Mouse (Mus musculus) heart, embryonic 10.5 days (tissue): Measurements from ENCODE around the gene Arpc1a. TPM values are rescaled to one million over a fixed set of nuclear protein-coding genes. Genes with fewer than 3 reads are reported as not detected.
A peak's percentile ranks its signal among the peaks of the same experiment; 100 is the strongest.
"Not testable (repeated sequence)": the region's sequence is repeated elsewhere in the genome, so short reads cannot be mapped to it uniquely, and the experiment has no call there.

Experiments used
- DNase-seq: peaks from one replicate; pipeline ENCODE4 v3.0.0-alpha.2; 2017; ENCODE audit warnings: low spot score
- H3K27ac ChIP-seq: fragments of 300-500 bp; sonication (generic); 2 replicates; pipeline ENCODE4 v1.5.1; 2016; ENCODE audit warnings: mild to moderate bottlenecking
- H3K27me3 ChIP-seq: fragments of 300-500 bp; sonication (generic); 2 replicates; pipeline ENCODE4 v1.6.1; 2016; ENCODE audit warnings: mild to moderate bottlenecking; ENCODE audit not compliant: poor library complexity, insufficient read depth, severe bottlenecking
- H3K36me3 ChIP-seq: fragments of 300-500 bp; sonication (generic); 2 replicates; pipeline ENCODE4 v1.6.1; 2016; ENCODE audit warnings: mild to moderate bottlenecking, moderate library complexity
- H3K4me1 ChIP-seq: fragments of 300-500 bp; sonication (generic); 2 replicates; pipeline ENCODE4 v1.6.1; 2016; ENCODE audit warnings: mild to moderate bottlenecking
- H3K4me3 ChIP-seq: fragments of 300-500 bp; sonication (generic); 2 replicates; pipeline ENCODE4 v1.5.1; 2016; ENCODE audit warnings: mild to moderate bottlenecking, moderate library complexity
- H3K9me3 ChIP-seq: fragments of 300-500 bp; sonication (generic); 2 replicates; pipeline ENCODE4 v1.6.1; 2016; ENCODE audit warnings: mild to moderate bottlenecking, moderate library complexity
- WGBS: fragments of 180-500 bp; shearing (Covaris S2); methylation state at CpG from one replicate; pipeline ENCODE4 v1.1.7; 2016; 5-methylcytosine and 5-hydroxymethylcytosine counted together
- polyA plus RNA-seq: library from polyadenylated mRNA; unstranded; fragments of >200 nt; fragmentation: Nextera tagmentation; extraction: Ambion mirVana; gene quantifications from 2 replicates; pipeline ENCODE4 v1.2.1, GENCODE M21; 2016

The Arpc1a gene
- polyA plus RNA-seq: 113 and 117 TPM in 2 replicates

GRCm38 (mm10) chr5:145083632-145084451 is at the start of gene Arpc1a, which contains the start of gene Kpna7:
TSS of gene Arpc1a (plus strand) at chr5:145083830.
TSS of gene Kpna7 (minus strand) at chr5:145084030.
- Histone ChIP-seq H3K4me3 (peak within 1 kb of the TSS; percentile 89), H3K4me1 (peaks cover 11% of the 10 kb centered on the region), H3K36me3 (peaks cover 18% of the 10 kb centered on the region), H3K27ac (peak within 1 kb of the TSS; percentile 90), H3K27me3 (no peaks in the 10 kb centered on the region), H3K9me3 (no peaks in the 10 kb centered on the region; the same call in 1 of the 2 replicates)
- DNase-seq: peak; percentile 97
- WGBS: under 1% methylated on average over 54 of the region's 54 CpGs

DNA sequence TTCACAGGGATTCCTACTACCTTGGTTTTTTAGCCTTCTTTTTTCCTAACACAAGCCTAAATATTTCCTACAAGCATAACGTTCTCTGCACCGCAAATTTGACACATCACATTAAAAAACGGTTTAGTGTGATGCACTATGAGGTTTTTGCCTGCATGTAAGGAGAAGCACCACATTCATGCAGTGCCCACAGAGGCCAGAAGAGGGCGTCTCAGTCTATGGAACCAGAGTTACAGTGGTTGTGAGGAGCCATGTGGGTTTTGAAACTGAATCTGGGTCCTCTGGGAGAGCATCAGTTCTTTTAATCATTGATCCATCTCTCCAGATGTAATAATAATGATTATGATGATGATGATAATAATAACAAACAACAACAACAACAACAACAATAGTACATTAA is 42.0 kb upstream of the Arpc1a start:
- H3K36me3 ChIP-seq: no peaks in the 10 kb centered on the region
- H3K4me3 ChIP-seq: no peak overlapping the region
- WGBS: 41% methylated on average over 4 of the region's 4 CpGs
- H3K9me3 ChIP-seq: no peaks in the 10 kb centered on the region
- no peak for DNase-seq
- no peaks in the 10 kb centered on the region for H3K27me3 ChIP-seq
- H3K27ac ChIP-seq: no peak overlapping the region
- no peaks in the 10 kb centered on the region for H3K4me1 ChIP-seq

GRCm38 (mm10) chr5:145042690-145043089 is 40.9 kb upstream of the Arpc1a start, which contains the start of gene 1700018F24Rik:
TSS of gene 1700018F24Rik (plus strand) at chr5:145042990.
- not testable (repeated sequence) for H3K9me3 ChIP-seq, H3K36me3 ChIP-seq, H3K27me3 ChIP-seq, H3K4me3 ChIP-seq, H3K27ac ChIP-seq, DNase-seq, H3K4me1 ChIP-seq
- WGBS: 59% methylated on average over 3 of the region's 3 CpGs

- DNase-seq: peak; percentile 67
- not testable (repeated sequence) for H3K9me3 ChIP-seq, H3K4me3 ChIP-seq, H3K27me3 ChIP-seq, H3K36me3 ChIP-seq, H3K27ac ChIP-seq
- WGBS: 32% methylated on average over 3 of the region's 3 CpGs
- H3K4me1 ChIP-seq: peaks cover 16% of the 10 kb centered on the region; the same call in 1 of the 2 replicates
Measured at GRCm38 (mm10) chr5:145054187-145054586, 29.4 kb upstream of the Arpc1a start.

- WGBS: 82% methylated on average over 8 of the region's 8 CpGs
- H3K4me3 ChIP-seq: no peak overlapping the region
- no peak for DNase-seq
- H3K27me3 ChIP-seq: no peaks in the 10 kb centered on the region
- no peaks in the 10 kb centered on the region for H3K36me3 ChIP-seq
- H3K27ac ChIP-seq: no peak overlapping the region
- no peaks in the 10 kb centered on the region for H3K9me3 ChIP-seq
- H3K4me1 ChIP-seq: peaks cover 16% of the 10 kb centered on the region; the same call in 1 of the 2 replicates
Measured at GRCm38 (mm10) chr5:145057907-145058306, 25.7 kb upstream of the Arpc1a start.

DNA sequence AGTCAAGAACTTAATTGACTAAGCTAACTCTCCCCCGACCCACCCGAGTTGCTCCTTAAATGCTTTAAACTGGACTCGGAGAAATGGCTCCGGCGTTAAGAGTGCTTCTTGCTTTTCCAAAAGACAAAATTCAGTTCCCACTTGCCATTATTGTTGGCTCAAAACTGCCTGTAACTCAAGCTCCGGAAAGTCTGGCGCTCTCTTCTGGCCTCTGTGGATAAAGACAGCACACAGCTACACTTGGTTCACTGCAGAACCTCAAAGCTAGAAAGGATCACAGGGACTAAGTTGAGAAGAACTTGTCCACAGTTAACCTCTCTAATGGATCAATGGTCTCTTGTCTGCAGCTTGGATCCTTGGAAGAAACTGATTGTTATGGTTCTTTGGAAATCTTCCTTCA is 24.9 kb upstream of the Arpc1a start:
- 90% methylated on average over 7 of the region's 7 CpGs for WGBS
- no peak overlapping the region for H3K4me3 ChIP-seq
- H3K9me3 ChIP-seq: no peaks in the 10 kb centered on the region
- DNase-seq: no peak
- peaks cover 10% of the 10 kb centered on the region; the same call in 1 of the 2 replicates for H3K4me1 ChIP-seq
- H3K27me3 ChIP-seq: no peaks in the 10 kb centered on the region
- H3K36me3 ChIP-seq: no peaks in the 10 kb centered on the region
- H3K27ac ChIP-seq: no peak overlapping the region

DNA sequence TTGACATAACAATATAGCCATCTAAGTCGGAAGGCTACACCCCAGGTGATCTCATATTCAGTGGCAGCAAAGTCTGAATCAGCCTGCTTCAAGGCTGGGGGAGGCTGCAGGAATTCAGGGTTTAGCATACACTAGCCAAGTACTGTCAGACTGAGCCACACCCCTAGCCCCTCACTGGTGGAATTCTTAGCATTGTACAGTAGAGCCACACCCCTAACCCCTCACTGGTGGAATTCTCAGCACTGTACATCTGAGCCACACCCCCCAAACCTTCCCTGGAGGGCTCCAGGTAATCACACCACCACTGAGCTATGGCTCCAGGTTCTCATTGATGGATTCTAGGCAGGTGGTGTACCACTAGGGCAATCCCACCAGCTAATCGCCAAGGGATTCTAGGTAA is 24.1 kb upstream of the Arpc1a start:
- no peak for DNase-seq
- WGBS: 80% methylated on average over 2 of the region's 2 CpGs
- H3K27ac ChIP-seq: no peak overlapping the region
- H3K27me3 ChIP-seq: no peaks in the 10 kb centered on the region
- H3K9me3 ChIP-seq: no peaks in the 10 kb centered on the region
- H3K36me3 ChIP-seq: no peaks in the 10 kb centered on the region
- no peak overlapping the region for H3K4me3 ChIP-seq
- H3K4me1 ChIP-seq: peaks cover 4% of the 10 kb centered on the region; the same call in 1 of the 2 replicates

- no peak overlapping the region for H3K27ac ChIP-seq
- H3K9me3 ChIP-seq: no peaks in the 10 kb centered on the region
- DNase-seq: no peak
- no peaks in the 10 kb centered on the region for H3K4me1 ChIP-seq
- H3K27me3 ChIP-seq: no peaks in the 10 kb centered on the region
- WGBS: 97% methylated on average over 1 of the region's 1 CpGs
- H3K36me3 ChIP-seq: no peaks in the 10 kb centered on the region
- no peak overlapping the region for H3K4me3 ChIP-seq
Measured at GRCm38 (mm10) chr5:145064765-145065340, 18.8 kb upstream of the Arpc1a start.

DNA sequence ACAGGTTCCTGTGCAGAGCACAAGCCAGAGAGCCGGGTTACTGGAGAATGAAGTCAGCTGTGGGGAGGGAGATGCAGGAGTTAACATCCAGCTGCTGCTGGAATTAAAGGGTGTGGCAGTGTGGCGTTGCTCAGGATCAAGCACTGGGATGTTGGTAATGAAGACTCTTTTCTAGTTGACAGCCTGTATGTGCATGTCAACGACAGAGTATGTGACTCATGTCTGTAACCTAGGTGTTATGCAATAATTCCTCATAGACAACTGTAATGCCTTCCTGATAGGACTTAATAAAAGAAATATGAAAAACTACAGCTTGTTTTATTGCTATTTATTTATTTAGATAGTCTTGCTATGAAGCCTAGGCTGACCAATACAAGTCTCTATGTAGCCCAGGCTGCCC is 14.8 kb upstream of the Arpc1a start:
- DNase-seq: peak; percentile 35
- H3K27ac ChIP-seq: no peak overlapping the region
- H3K36me3 ChIP-seq: no peaks in the 10 kb centered on the region
- no peaks in the 10 kb centered on the region for H3K9me3 ChIP-seq
- no peak overlapping the region for H3K4me3 ChIP-seq
- 45% methylated on average over 3 of the region's 3 CpGs for WGBS
- no peaks in the 10 kb centered on the region for H3K4me1 ChIP-seq
- H3K27me3 ChIP-seq: no peaks in the 10 kb centered on the region

GRCm38 (mm10) chr5:145069707-145070106 is 13.9 kb upstream of the Arpc1a start:
- Histone ChIP-seq H3K36me3 (no peaks in the 10 kb centered on the region), H3K4me1 (0 out of 2 replicates have a peak, but pooled peaks cover 2% of the 10 kb centered on the region), H3K4me3 (no peak overlapping the region), H3K27me3 (no peaks in the 10 kb centered on the region), H3K27ac (no peak overlapping the region), H3K9me3 (no peaks in the 10 kb centered on the region)
- WGBS: under 1% methylated on average over 5 of the region's 5 CpGs
- DNase-seq: peak; percentile 87

DNA sequence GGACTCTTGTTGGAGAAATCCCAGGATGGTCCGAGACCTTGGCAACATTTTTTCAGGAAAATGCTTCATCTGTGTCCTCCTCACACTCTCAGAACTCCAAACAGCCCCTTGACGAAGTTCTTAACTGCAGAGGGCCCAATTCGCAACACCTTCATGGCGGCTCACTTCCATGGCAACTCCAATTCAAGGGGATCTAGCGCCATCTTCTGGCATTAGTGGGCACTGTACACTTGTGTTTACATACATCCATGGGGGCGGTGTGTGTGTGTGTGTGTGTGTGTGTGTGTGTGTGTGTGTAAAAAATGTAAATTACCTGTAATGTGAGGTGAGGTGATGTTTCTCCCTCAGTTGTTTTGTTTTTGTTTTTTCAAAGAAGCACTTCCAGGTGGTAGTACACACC is 12.3 kb upstream of the Arpc1a start:
- no peaks in the 10 kb centered on the region for H3K9me3 ChIP-seq
- H3K36me3 ChIP-seq: no peaks in the 10 kb centered on the region
- H3K27ac ChIP-seq: no peak overlapping the region
- peak; percentile 61 for DNase-seq
- H3K27me3 ChIP-seq: no peaks in the 10 kb centered on the region
- no peak overlapping the region for H3K4me3 ChIP-seq
- WGBS: 47% methylated on average over 6 of the region's 6 CpGs
- 0 out of 2 replicates have a peak, but pooled peaks cover 7% of the 10 kb centered on the region for H3K4me1 ChIP-seq

DNA sequence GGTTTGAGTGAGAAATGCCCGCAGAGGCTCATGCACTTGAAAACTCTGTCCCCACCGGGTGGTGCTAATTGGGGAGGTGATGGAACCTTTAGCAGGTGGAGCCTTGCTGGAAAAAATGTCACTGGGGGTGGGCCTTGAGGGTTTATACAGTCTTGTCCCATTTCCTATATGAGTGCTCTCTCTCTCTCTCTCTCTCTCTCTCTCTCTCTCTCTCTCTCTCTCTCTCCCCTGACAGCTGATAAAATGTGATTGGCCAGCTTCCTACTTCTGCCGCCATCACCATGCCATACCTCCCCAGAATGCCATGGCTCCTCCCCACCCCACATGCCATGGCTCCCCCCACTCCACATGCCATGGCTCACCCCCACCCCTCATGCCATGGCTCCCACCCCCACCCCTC is 8.5 kb upstream of the Arpc1a start:
- WGBS: 53% methylated on average over 3 of the region's 3 CpGs
- H3K4me3 ChIP-seq: no peak overlapping the region
- no peak overlapping the region for H3K27ac ChIP-seq
- H3K27me3 ChIP-seq: no peaks in the 10 kb centered on the region
- no peak for DNase-seq
- 0 out of 2 replicates have a peak, but pooled peaks cover 7% of the 10 kb centered on the region for H3K4me1 ChIP-seq
- H3K9me3 ChIP-seq: no peaks in the 10 kb centered on the region
- no peaks in the 10 kb centered on the region for H3K36me3 ChIP-seq
